In the genomic region with DNA sequence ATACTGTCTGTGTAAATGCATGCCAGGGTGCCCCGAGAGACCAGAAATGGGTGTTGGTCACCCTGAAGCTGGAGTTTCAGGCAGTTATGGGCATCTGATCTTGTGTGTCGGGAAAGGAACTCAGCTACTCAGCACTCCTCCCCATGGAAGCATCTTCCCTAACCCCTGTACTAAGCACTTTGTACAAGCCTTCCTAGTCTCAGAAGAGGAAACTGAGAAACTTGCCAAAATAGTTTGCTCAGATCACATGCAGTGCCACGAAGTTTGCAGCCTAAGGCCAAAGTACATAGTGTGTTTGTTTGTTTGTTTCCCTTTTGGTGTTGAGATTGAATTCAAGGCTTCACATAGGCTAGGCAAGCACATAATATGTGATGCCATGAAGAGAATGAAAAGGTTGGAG, we compare ENCODE assay signal across 30 mouse cellular contexts. TPM values are rescaled to one million over a fixed set of nuclear protein-coding genes. Genes with fewer than 3 reads are reported as not detected.
DNase-seq lines count a peak whose midpoint lies in the region; ATAC-seq lines count a peak whose summit lies in the region.
"Had no signal": no experiment of that assay in that cellular context is flagged by ENCODE, and none has a peak within 500 bp of the region (broad histone marks: within the 10 kb centered on the region; RNA-seq: fewer than 3 reads in every experiment).

No protein-coding gene starts in this region.

- no peak overlapping the region for H3K27ac ChIP-seq in midbrain, embryonic 11.5 days (ENCODE audit: low read depth, low read length)
- no peak overlapping the region for H3K27ac ChIP-seq in midbrain, embryonic 15.5 days
- H3K27ac ChIP-seq in macrophage = peak overlapping the region; percentile 96
- H3K27ac ChIP-seq in intestine, embryonic 15.5 days = no peak overlapping the region
- H3K27ac ChIP-seq: hindbrain, embryonic 13.5 days; limb, embryonic 12.5 days; neural tube, embryonic 15.5 days; stomach, embryonic 15.5 days had no signal

- H3K9me3 ChIP-seq in midbrain, embryonic 11.5 days (ENCODE audit: control insufficient read depth, low read length) = no peaks in the 10 kb centered on the region
- H3K9me3 ChIP-seq in midbrain, embryonic 15.5 days = no peaks in the 10 kb centered on the region
- H3K9me3 ChIP-seq in intestine, embryonic 15.5 days = no peaks in the 10 kb centered on the region
- H3K9me3 ChIP-seq: hindbrain, embryonic 13.5 days; limb, embryonic 12.5 days; neural tube, embryonic 15.5 days; stomach, embryonic 15.5 days had no signal

- H3K27me3 ChIP-seq in midbrain, embryonic 11.5 days (ENCODE audit: control insufficient read depth, insufficient read depth, low read length) = no peaks in the 10 kb centered on the region
- H3K27me3 ChIP-seq in midbrain, embryonic 15.5 days (replicated peaks) = no peaks in the 10 kb centered on the region
- no peaks in the 10 kb centered on the region for H3K27me3 ChIP-seq in intestine, embryonic 15.5 days (replicated peaks)
- H3K27me3 ChIP-seq: hindbrain, embryonic 13.5 days; limb, embryonic 12.5 days; neural tube, embryonic 15.5 days; stomach, embryonic 15.5 days had no signal

- no peaks in the 10 kb centered on the region for H3K36me3 ChIP-seq in midbrain, embryonic 11.5 days (ENCODE audit: control insufficient read depth, insufficient read depth, low read length)
- no peaks in the 10 kb centered on the region for H3K36me3 ChIP-seq in midbrain, embryonic 15.5 days (replicated peaks)
- H3K36me3 ChIP-seq in macrophage (ENCODE audit: inconsistent target) = no peaks in the 10 kb centered on the region
- H3K36me3 ChIP-seq in intestine, embryonic 15.5 days = no peaks in the 10 kb centered on the region
- H3K36me3 ChIP-seq: G1E; hindbrain, embryonic 13.5 days; limb, embryonic 12.5 days; neural tube, embryonic 15.5 days; stomach, embryonic 15.5 days had no signal

- H3K9ac ChIP-seq in midbrain, embryonic 11.5 days (ENCODE audit: low read length) = no peak overlapping the region
- H3K9ac ChIP-seq in midbrain, embryonic 15.5 days = no peak overlapping the region
- H3K9ac ChIP-seq in intestine, embryonic 15.5 days = no peak overlapping the region
- H3K9ac ChIP-seq: forebrain, postnatal 0 days; hindbrain, embryonic 13.5 days; limb, embryonic 12.5 days; liver, postnatal 0 days; neural tube, embryonic 15.5 days; stomach, embryonic 15.5 days had no signal

- ATAC-seq in midbrain, embryonic 11.5 days (ENCODE audit: low FRiP score) = no peak
- ATAC-seq in midbrain, embryonic 15.5 days (replicated peaks) = no peak
- no peak for ATAC-seq in intestine, embryonic 15.5 days
- ATAC-seq: forebrain, postnatal 0 days; intestine, postnatal 0 days; liver, postnatal 0 days had no signal

- intact Hi-C loops in heart, postnatal 10 days (cut with DNase I) = no loop called here

- DNase-seq in heart, adult 11 months = peak; percentile 96
- DNase-seq in heart, postnatal 10 days = no peak
- DNase-seq in kidney, adult 9 months = peak; percentile 80
- DNase-seq in kidney, postnatal 10 days = no peak
- peak; percentile 39 for DNase-seq in midbrain, embryonic 11.5 days (ENCODE audit: low spot score, missing footprints)
- DNase-seq: adrenal gland, postnatal 10 days; cerebellum, adult 2 months; cerebellum, postnatal 14 days; forebrain, postnatal 0 days; gastrocnemius, postnatal 14 days; heart, postnatal 4 days; liver, postnatal 0 days; lung, postnatal 36 days; midbrain, embryonic 14.5 days; retina, postnatal 1 day; right cerebral cortex, postnatal 14 days; thymus, adult 18-20 months; thymus, postnatal 25 days had no signal

- H3K4me2 ChIP-seq in midbrain, embryonic 11.5 days = no peak overlapping the region
- H3K4me2 ChIP-seq in midbrain, embryonic 15.5 days = no peak overlapping the region
- H3K4me2 ChIP-seq in intestine, embryonic 15.5 days (replicated peaks) = no peak overlapping the region
- H3K4me2 ChIP-seq: heart, embryonic 11.5 days; hindbrain, embryonic 13.5 days; limb, embryonic 12.5 days; liver, embryonic 11.5 days; neural tube, embryonic 15.5 days; stomach, embryonic 15.5 days had no signal

- H3K4me1 ChIP-seq in midbrain, embryonic 11.5 days (ENCODE audit: control insufficient read depth, insufficient read depth, low read length) = no peaks in the 10 kb centered on the region
- peaks cover 5% of the 10 kb centered on the region; the same call in 1 of the 2 replicates for H3K4me1 ChIP-seq in midbrain, embryonic 15.5 days
- H3K4me1 ChIP-seq in intestine, embryonic 15.5 days (replicated peaks) = peaks cover 11% of the 10 kb centered on the region; the same call in 1 of the 2 replicates
- H3K4me1 ChIP-seq: limb, embryonic 12.5 days; stomach, embryonic 15.5 days had no signal

- no peak overlapping the region for H3K4me3 ChIP-seq in midbrain, embryonic 11.5 days (ENCODE audit: low read depth, low read length)
- no peak overlapping the region for H3K4me3 ChIP-seq in midbrain, embryonic 15.5 days
- H3K4me3 ChIP-seq in macrophage (ENCODE audit: inconsistent target) = no peak overlapping the region
- H3K4me3 ChIP-seq in intestine, embryonic 15.5 days (replicated peaks) = no peak overlapping the region
- H3K4me3 ChIP-seq: erythroblast, embryonic 14.5 days; hindbrain, embryonic 13.5 days; limb, embryonic 12.5 days; neural tube, embryonic 15.5 days; stomach, embryonic 15.5 days had no signal

- 83% methylated on average over 3 of the region's 3 CpGs for WGBS in midbrain, embryonic 11.5 days
- WGBS in midbrain, embryonic 15.5 days = 83% methylated on average over 3 of the region's 3 CpGs
- WGBS in macrophage (ENCODE audit: missing documents) = 27% methylated on average over 3 of the region's 3 CpGs
- WGBS in intestine, embryonic 15.5 days = 79% methylated on average over 3 of the region's 3 CpGs

- no peaks in the 10 kb centered on the region for H3K79me2 ChIP-seq in macrophage (ENCODE audit: inconsistent target)

RNA-seq across cellular contexts. Expression of gene Osbpl11, which starts 5.0 kb away (rescaled TPM):
- total RNA-seq in heart, postnatal 10 days (2021) = 10 to 100 TPM; 23.4 to 27.3 TPM
- 24.5 and 25.2 TPM in 2 replicates for polyA plus RNA-seq in midbrain, embryonic 11.5 days (2014; fragmentation: Nextera tagmentation; extraction: Ambion mirVana)
- 20.0 and 21.4 TPM in 2 replicates for polyA plus RNA-seq in midbrain, embryonic 15.5 days (2015; fragmentation: Nextera tagmentation; extraction: Ambion mirVana)
- 100 to 1,000 TPM in 6 of 26 experiments, 10 to 100 TPM in 20; 19.8 to 154 (median 51.0) TPM for total RNA-seq in macrophage (2018; cell fraction: chromatin; rRNA removed)
- 100 to 1,000 TPM in 3 of 26 experiments, 10 to 100 TPM in 23; 21.4 to 113 (median 53.4) TPM for total RNA-seq in macrophage (2018; cell fraction: cytosol; rRNA removed)
- total RNA-seq in macrophage (2018; cell fraction: nucleus; rRNA removed) = 100 to 1,000 TPM in 4 of 26 experiments, 10 to 100 TPM in 22; 34.6 to 144 (median 55.3) TPM
- 41.2 to 73.0 TPM (median 51.8 TPM) in 3 replicates for polyA plus RNA-seq in macrophage (2018)
- polyA plus RNA-seq in intestine, embryonic 15.5 days (2015; fragmentation: Nextera tagmentation; extraction: Ambion mirVana) = 14.7 and 15.2 TPM in 2 replicates

Comparison
In these comparisons a context has a peak if more than half of its experiments do, and no peak if none do; other contexts are left out.
1. DNase-seq: peak in heart, adult 11 months (single experiment), kidney, adult 9 months (single experiment) and midbrain, embryonic 11.5 days (single experiment); none in heart, postnatal 10 days (0 of 2) and kidney, postnatal 10 days (single experiment).